Mouse (Mus musculus): ENCODE results near the gene Olfr1555-ps1.

- TF ChIP-seq CTCF (IDR thresholded peaks at IDR 0.05; ENCODE audit: low read depth, low read length) (no peak), POLR2A (IDR thresholded peaks at IDR 0.05; ENCODE audit: borderline replicate concordance, low read depth, low read length) (no peak)
Measured at GRCm38 (mm10) chr19:12116464-12116863, 53.4 kb downstream of the Olfr1555-ps1 start.

All from bone marrow macrophage, adult 2 months (primary cell).